Mouse (Mus musculus) liver, postnatal 0 days (tissue): ENCODE data around the gene Ammecr1. TPM values are rescaled to one million over a fixed set of nuclear protein-coding genes. Genes with fewer than 3 reads are reported as not detected.

Experiments used
- ATAC-seq: fragments of 200-750 bp; cut with Nextera tagmentation; 2 replicates; pipeline ENCODE4 v1.8.0; 2017; ENCODE audit warnings: mild to moderate bottlenecking, moderate library complexity
- DNase-seq: peaks from one replicate; pipeline ENCODE4 v3.0.0-alpha.2; 2016
- H3K27ac ChIP-seq: fragments of 300-500 bp; sonication (generic); 2 replicates; pipeline ENCODE4 v1.5.1; 2014; ENCODE audit warnings: antibody characterized with exemption, moderate library complexity, mild to moderate bottlenecking, low read depth
- H3K27me3 ChIP-seq: fragments of 300-500 bp; sonication (generic); 2 replicates; pipeline ENCODE4 v1.6.1; 2014; ENCODE audit warnings: low read length, control low read depth, mixed read lengths; ENCODE audit not compliant: insufficient read depth
- H3K36me3 ChIP-seq: fragments of 300-500 bp; sonication (generic); replicated peaks from 2 replicates; pipeline ENCODE4 v1.6.1; 2014; ENCODE audit warnings: mild to moderate bottlenecking, control low read depth, low read length, moderate library complexity, mixed read lengths; ENCODE audit not compliant: insufficient read depth
- H3K4me1 ChIP-seq: fragments of 300-500 bp; sonication (generic); 2 replicates; pipeline ENCODE4 v1.6.1; 2014; ENCODE audit warnings: antibody characterized with exemption, mild to moderate bottlenecking, control low read depth; ENCODE audit not compliant: insufficient read depth
- H3K4me2 ChIP-seq: fragments of 300-500 bp; sonication (generic); 2 replicates; pipeline ENCODE4 v1.6.1; 2014; ENCODE audit warnings: low read depth, mild to moderate bottlenecking, low read length, moderate library complexity, mixed read lengths
- H3K4me3 ChIP-seq: fragments of 300-500 bp; sonication (generic); 2 replicates; pipeline ENCODE4 v1.5.1; 2014; ENCODE audit warnings: low read depth, low read length
- H3K9ac ChIP-seq: fragments of 300-500 bp; sonication (generic); replicated peaks from 2 replicates; pipeline ENCODE4 v1.6.1; 2014; ENCODE audit warnings: mild to moderate bottlenecking, moderate library complexity
- H3K9me3 ChIP-seq: fragments of 300-500 bp; sonication (generic); 2 replicates; pipeline ENCODE4 v1.6.1; 2016; ENCODE audit warnings: mild to moderate bottlenecking, control low read depth, low read length, mixed read lengths
- CTCF ChIP-seq: sonication (generic); IDR thresholded peaks from 2 replicates; pipeline ENCODE4 v1.5.1; 2016; ENCODE audit warnings: antibody characterized with exemption, low read depth
- EP300 ChIP-seq: IDR thresholded peaks from 2 replicates; pipeline ENCODE4 v1.6.1; 2016; ENCODE audit warnings: antibody characterized with exemption, low read depth, mild to moderate bottlenecking
- WGBS: fragments of 180-500 bp; shearing (Covaris S2); extraction: QIAGEN DNeasy Blood & Tissue Kit; methylation state at CpG from one replicate; pipeline ENCODE4 v1.1.7; 2014; ENCODE audit not compliant: insufficient replicate concordance; 5-methylcytosine and 5-hydroxymethylcytosine counted together
- polyA plus RNA-seq: library from polyadenylated mRNA; unstranded; fragments of >200 nt; fragmentation: Nextera tagmentation; extraction: Ambion mirVana; gene quantifications from 2 replicates; pipeline ENCODE4 v1.2.1, GENCODE M21; 2015

The Ammecr1 gene
- polyA plus RNA-seq, 1 experiment from 2014 or later: 5.2 TPM

GRCm38 (mm10) chrX:142972443-142972970 is 6.0 kb upstream of the Ammecr1 start:
- ATAC-seq: peak; percentile 92
- Histone ChIP-seq H3K36me3 (no peaks in the 10 kb centered on the region), H3K9me3 (no peaks in the 10 kb centered on the region), H3K4me2 (no peak overlapping the region), H3K27me3 (no peaks in the 10 kb centered on the region), H3K9ac (no peak overlapping the region), H3K4me3 (no peak overlapping the region), H3K27ac (no peak overlapping the region), H3K4me1 (no peaks in the 10 kb centered on the region)
- TF ChIP-seq CTCF: no peak
- peak; percentile 87 for TF ChIP-seq EP300
- WGBS: 38% methylated on average over 7 of the region's 7 CpGs
- peak; percentile 38 for DNase-seq

GRCm38 (mm10) chrX:142971759-142972158 is 5.2 kb upstream of the Ammecr1 start:
- Histone ChIP-seq H3K9ac (no peak overlapping the region), H3K9me3 (no peaks in the 10 kb centered on the region), H3K36me3 (no peaks in the 10 kb centered on the region), H3K4me3 (no peak overlapping the region), H3K27me3 (no peaks in the 10 kb centered on the region), H3K4me2 (no peak overlapping the region), H3K27ac (no peak overlapping the region), H3K4me1 (no peaks in the 10 kb centered on the region)
- ATAC-seq (no peak), DNase-seq (no peak)
- TF ChIP-seq EP300 (no peak), CTCF (no peak)
- WGBS: 73% methylated on average over 3 of the region's 3 CpGs

- H3K27ac ChIP-seq: no peak overlapping the region
- ATAC-seq (no peak), DNase-seq (no peak)
- H3K36me3 ChIP-seq: no peaks in the 10 kb centered on the region
- TF ChIP-seq CTCF: no peak
- no peak for TF ChIP-seq EP300
- no peaks in the 10 kb centered on the region for H3K27me3 ChIP-seq
- peak overlapping the region; percentile 87 for H3K9ac ChIP-seq
- H3K4me1 ChIP-seq: no peaks in the 10 kb centered on the region
- WGBS: 42% methylated on average over 7 of the region's 7 CpGs
- no peaks in the 10 kb centered on the region for H3K9me3 ChIP-seq
- H3K4me2 ChIP-seq: peak overlapping the region; percentile 71
- H3K4me3 ChIP-seq: peak overlapping the region; percentile 81
Measured at GRCm38 (mm10) chrX:142967067-142967466, 539 bp upstream of the Ammecr1 start.

GRCm38 (mm10) chrX:142965236-142966007 is 1.1 kb downstream of the Ammecr1 start:
- Histone ChIP-seq H3K4me3 (peak overlapping the region; percentile 81), H3K27me3 (no peaks in the 10 kb centered on the region), H3K4me1 (no peaks in the 10 kb centered on the region), H3K36me3 (no peaks in the 10 kb centered on the region), H3K4me2 (peak overlapping the region; percentile 77), H3K9ac (peak overlapping the region; percentile 87), H3K9me3 (no peaks in the 10 kb centered on the region), H3K27ac (peak overlapping the region; percentile 86)
- TF ChIP-seq EP300: no peak
- no peak for TF ChIP-seq CTCF
- 24% methylated on average over 23 of the region's 23 CpGs for WGBS
- ATAC-seq (no peak), DNase-seq (peak; percentile 22)

GRCm38 (mm10) chrX:142960434-142960833 is 6.1 kb downstream of the Ammecr1 start:
- TF ChIP-seq CTCF: no peak
- no peak for TF ChIP-seq EP300
- DNase-seq (no peak), ATAC-seq (no peak)
- H3K9ac ChIP-seq: no peak overlapping the region
- H3K4me2 ChIP-seq: no peak overlapping the region
- no peaks in the 10 kb centered on the region for H3K36me3 ChIP-seq
- H3K27ac ChIP-seq: no peak overlapping the region
- no peaks in the 10 kb centered on the region for H3K9me3 ChIP-seq
- no peak overlapping the region for H3K4me3 ChIP-seq
- WGBS: 85% methylated on average over 2 of the region's 2 CpGs
- no peaks in the 10 kb centered on the region for H3K27me3 ChIP-seq
- H3K4me1 ChIP-seq: no peaks in the 10 kb centered on the region

GRCm38 (mm10) chrX:142959674-142960307 is 6.7 kb downstream of the Ammecr1 start:
- no peak overlapping the region for H3K4me2 ChIP-seq
- H3K9ac ChIP-seq: no peak overlapping the region
- 53% methylated on average over 4 of the region's 4 CpGs for WGBS
- ATAC-seq (no peak), DNase-seq (no peak)
- H3K4me3 ChIP-seq: no peak overlapping the region
- no peak overlapping the region for H3K27ac ChIP-seq
- no peaks in the 10 kb centered on the region for H3K9me3 ChIP-seq
- H3K27me3 ChIP-seq: no peaks in the 10 kb centered on the region
- TF ChIP-seq EP300 (no peak), CTCF (no peak)
- no peaks in the 10 kb centered on the region for H3K4me1 ChIP-seq
- no peaks in the 10 kb centered on the region for H3K36me3 ChIP-seq
